Mouse (Mus musculus): ENCODE results near the gene Synj1.

DNA sequence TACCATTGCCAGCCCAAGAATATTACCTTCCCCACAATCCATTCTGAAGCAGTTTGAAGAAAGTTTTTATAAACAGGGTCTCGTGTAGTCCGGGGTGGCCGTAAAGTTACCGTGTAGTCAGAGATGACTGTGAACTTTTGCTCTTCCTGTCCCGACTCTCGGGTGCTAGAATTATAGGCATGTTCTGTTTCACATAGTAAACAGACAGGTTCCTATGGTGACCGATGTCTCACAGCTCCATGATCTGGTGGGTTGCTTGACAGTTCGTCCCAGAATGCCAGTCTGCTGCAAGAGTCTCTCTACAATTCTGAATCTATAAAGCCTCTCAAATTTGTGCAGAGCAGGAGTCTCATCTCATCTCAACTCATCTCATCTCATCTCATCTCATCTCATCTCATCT, 119.0 kb downstream of the Synj1 start:
- TF ChIP-seq RCOR1 (conservative IDR thresholded peaks at IDR 0.05; ENCODE audit: low read depth, low read length) (no peak), MAX (IDR thresholded peaks at IDR 0.05; ENCODE audit: low read length) (no peak), NELFE (IDR thresholded peaks at IDR 0.05; ENCODE audit: low read depth, low read length) (0 out of 2 replicates have a peak, but pooled peaks have one; percentile 15), POLR2A (IDR thresholded peaks at IDR 0.05; ENCODE audit: low read depth, low read length) (no peak), EP300 (IDR thresholded peaks at IDR 0.05; ENCODE audit: low read length) (no peak), CTCF (conservative IDR thresholded peaks at IDR 0.05 in 1 of 2, IDR thresholded peaks at IDR 0.05 in 1 of 2; ENCODE audit: low read depth in 2 of 2, low read length in 2 of 2) (no peak), UBTF (IDR thresholded peaks at IDR 0.05; ENCODE audit: low read depth, low read length) (no peak), MXI1 (IDR thresholded peaks at IDR 0.05; ENCODE audit: low read depth, low read length) (no peak), GABPA (IDR thresholded peaks at IDR 0.05; ENCODE audit: insufficient replicate concordance, low read depth, low read length) (no peak), E2F4 (IDR thresholded peaks at IDR 0.05; ENCODE audit: insufficient replicate concordance, low read depth, low read length) (no peak), ELF1 (IDR thresholded peaks at IDR 0.05; ENCODE audit: low read depth, low read length) (no peak), CHD1 (IDR thresholded peaks at IDR 0.05; ENCODE audit: low read depth, low read length) (no peak), MAZ (IDR thresholded peaks at IDR 0.05; ENCODE audit: low read depth, low read length) (no peak)
